Mouse (Mus musculus): ENCODE data around the gene Emg1. TPM values are rescaled to one million over a fixed set of nuclear protein-coding genes. Genes with fewer than 3 reads are reported as not detected.
A peak's percentile ranks its signal among the peaks of the same experiment; 100 is the strongest.

Emg1 gene
- total and polyA plus RNA-seq, 3 experiments: 117 to 254 (median 228) TPM

GRCm38 (mm10) chr6:124746654-124747632 is 35.0 kb upstream of the Emg1 start:
- peaks cover 49% of the 10 kb centered on the region for H3K36me3 ChIP-seq (replicated peaks)
- peaks cover 53% of the 10 kb centered on the region for H3K4me1 ChIP-seq (ENCODE audit: insufficient read depth, low read depth, low read length)
- H3K27me3 ChIP-seq (ENCODE audit: insufficient read depth, low read length): peaks cover 5% of the 10 kb centered on the region; the same call in 1 of the 2 replicates
- peak overlapping the region; percentile 80; the same call in 1 of the 2 replicates for H3K4me3 ChIP-seq (ENCODE audit: low read depth, low read length)
- H3K9me3 ChIP-seq (replicated peaks): no peaks in the 10 kb centered on the region
- ATAC-seq (ENCODE audit: extremely low read depth, insufficient number of reproducible peaks, low FRiP score, poor library complexity, severe bottlenecking): no peak
- no peak for DNase-seq (ENCODE audit: low spot score)
- TF ChIP-seq GATA2 (IDR thresholded peaks at IDR 0.05; ENCODE audit: borderline replicate concordance, low read depth, low read length) (no peak), TAL1 (conservative IDR thresholded peaks at IDR 0.05; ENCODE audit: low read depth, low read length) (no peak), GATA1 (IDR thresholded peaks at IDR 0.05; ENCODE audit: borderline replicate concordance, low read length) (no peak), CTCF (IDR thresholded peaks at IDR 0.05; ENCODE audit: low read depth, low read length) (no peak), POLR2AphosphoS5 (IDR thresholded peaks at IDR 0.05; ENCODE audit: insufficient replicate concordance, low read depth, low read length) (no peak)

- H3K9me3 ChIP-seq (replicated peaks): no peaks in the 10 kb centered on the region
- DNase-seq (ENCODE audit: low spot score): no peak
- H3K4me3 ChIP-seq (ENCODE audit: low read depth, low read length): peak overlapping the region; percentile 80
- TF ChIP-seq POLR2AphosphoS5 (IDR thresholded peaks at IDR 0.05; ENCODE audit: insufficient replicate concordance, low read depth, low read length) (no peak), GATA1 (IDR thresholded peaks at IDR 0.05; ENCODE audit: borderline replicate concordance, low read length) (no peak), CTCF (IDR thresholded peaks at IDR 0.05; ENCODE audit: low read depth, low read length) (no peak), GATA2 (IDR thresholded peaks at IDR 0.05; ENCODE audit: borderline replicate concordance, low read depth, low read length) (no peak), TAL1 (conservative IDR thresholded peaks at IDR 0.05; ENCODE audit: low read depth, low read length) (no peak)
- peaks cover 49% of the 10 kb centered on the region for H3K36me3 ChIP-seq (replicated peaks)
- ATAC-seq (ENCODE audit: extremely low read depth, insufficient number of reproducible peaks, low FRiP score, poor library complexity, severe bottlenecking): no peak
- H3K4me1 ChIP-seq (ENCODE audit: insufficient read depth, low read depth, low read length): peaks cover 58% of the 10 kb centered on the region
- H3K27me3 ChIP-seq (ENCODE audit: insufficient read depth, low read length): peaks cover 3% of the 10 kb centered on the region; the same call in 1 of the 2 replicates
Observed at GRCm38 (mm10) chr6:124746296-124746605, 34.3 kb upstream of the Emg1 start.

- Histone ChIP-seq H3K36me3 (replicated peaks) (peaks cover 49% of the 10 kb centered on the region), H3K27me3 (ENCODE audit: insufficient read depth, low read length) (peaks cover 3% of the 10 kb centered on the region; the same call in 1 of the 2 replicates), H3K4me1 (ENCODE audit: insufficient read depth, low read depth, low read length) (peaks cover 60% of the 10 kb centered on the region), H3K9me3 (replicated peaks) (no peaks in the 10 kb centered on the region), H3K4me3 (ENCODE audit: low read depth, low read length) (peak overlapping the region; percentile 80)
- no peak for TF ChIP-seq TAL1 (conservative IDR thresholded peaks at IDR 0.05; ENCODE audit: low read depth, low read length)
- no peak for TF ChIP-seq POLR2AphosphoS5 (IDR thresholded peaks at IDR 0.05; ENCODE audit: insufficient replicate concordance, low read depth, low read length)
- peak; percentile 60 for TF ChIP-seq CTCF (IDR thresholded peaks at IDR 0.05; ENCODE audit: low read depth, low read length)
- no peak for TF ChIP-seq GATA1 (IDR thresholded peaks at IDR 0.05; ENCODE audit: borderline replicate concordance, low read length)
- TF ChIP-seq GATA2 (IDR thresholded peaks at IDR 0.05; ENCODE audit: borderline replicate concordance, low read depth, low read length): no peak
- peak; percentile 12 for ATAC-seq (ENCODE audit: extremely low read depth, insufficient number of reproducible peaks, low FRiP score, poor library complexity, severe bottlenecking)
- peak; percentile 90 for DNase-seq (ENCODE audit: low spot score)
Observed at GRCm38 (mm10) chr6:124745490-124746295, 33.7 kb upstream of the Emg1 start.

GRCm38 (mm10) chr6:124744755-124745321 is 32.9 kb upstream of the Emg1 start:
- peaks cover 3% of the 10 kb centered on the region; the same call in 1 of the 2 replicates for H3K27me3 ChIP-seq (ENCODE audit: insufficient read depth, low read length)
- H3K9me3 ChIP-seq (replicated peaks): no peaks in the 10 kb centered on the region
- H3K4me1 ChIP-seq (ENCODE audit: insufficient read depth, low read depth, low read length): peaks cover 61% of the 10 kb centered on the region
- DNase-seq (ENCODE audit: low spot score): no peak
- H3K4me3 ChIP-seq (ENCODE audit: low read depth, low read length): peak overlapping the region; percentile 80
- H3K36me3 ChIP-seq (replicated peaks): peaks cover 49% of the 10 kb centered on the region
- ATAC-seq (ENCODE audit: extremely low read depth, insufficient number of reproducible peaks, low FRiP score, poor library complexity, severe bottlenecking): no peak
- TF ChIP-seq CTCF (IDR thresholded peaks at IDR 0.05; ENCODE audit: low read depth, low read length) (no peak), GATA2 (IDR thresholded peaks at IDR 0.05; ENCODE audit: borderline replicate concordance, low read depth, low read length) (no peak), POLR2AphosphoS5 (IDR thresholded peaks at IDR 0.05; ENCODE audit: insufficient replicate concordance, low read depth, low read length) (no peak)

- H3K36me3 ChIP-seq (replicated peaks): peaks cover 48% of the 10 kb centered on the region
- peaks cover 73% of the 10 kb centered on the region for H3K4me1 ChIP-seq (ENCODE audit: insufficient read depth, low read depth, low read length)
- no peaks in the 10 kb centered on the region for H3K9me3 ChIP-seq (replicated peaks)
- H3K27me3 ChIP-seq (ENCODE audit: insufficient read depth, low read length): peaks cover 3% of the 10 kb centered on the region; the same call in 1 of the 2 replicates
- no peak overlapping the region for H3K4me3 ChIP-seq (ENCODE audit: low read depth, low read length)
- DNase-seq (ENCODE audit: low spot score) (no peak), ATAC-seq (ENCODE audit: extremely low read depth, insufficient number of reproducible peaks, low FRiP score, poor library complexity, severe bottlenecking) (no peak)
- TF ChIP-seq CTCF (IDR thresholded peaks at IDR 0.05; ENCODE audit: low read depth, low read length) (no peak), POLR2AphosphoS5 (IDR thresholded peaks at IDR 0.05; ENCODE audit: insufficient replicate concordance, low read depth, low read length) (no peak), GATA1 (IDR thresholded peaks at IDR 0.05; ENCODE audit: borderline replicate concordance, low read length) (no peak), GATA2 (IDR thresholded peaks at IDR 0.05; ENCODE audit: borderline replicate concordance, low read depth, low read length) (no peak), TAL1 (conservative IDR thresholded peaks at IDR 0.05; ENCODE audit: low read depth, low read length) (no peak)
Observed at GRCm38 (mm10) chr6:124743647-124744046, 31.7 kb upstream of the Emg1 start.
